9 mouse cellular contexts compared by ENCODE assay signal in genomic region chr3:156643710-156644363, GRCm38 (mm10).
DNase-seq lines count a peak whose midpoint lies in the region; ATAC-seq lines count a peak whose summit lies in the region.
"Had no signal": no experiment of that assay in that cellular context is flagged by ENCODE, and none has a peak within 500 bp of the region (broad histone marks: within the 10 kb centered on the region; RNA-seq: fewer than 3 reads in every experiment).

No protein-coding gene starts in this region.

- H3K9me3 ChIP-seq in forebrain, embryonic 15.5 days, result no peaks in the 10 kb centered on the region
- H3K9me3 ChIP-seq: liver, embryonic 15.5 days had no signal

- H3K4me3 ChIP-seq in forebrain, embryonic 15.5 days, result no peak overlapping the region
- H3K4me3 ChIP-seq: erythroblast, embryonic 14.5 days; liver, embryonic 15.5 days had no signal

- no peak overlapping the region for H3K4me2 ChIP-seq in forebrain, embryonic 15.5 days (replicated peaks)
- H3K4me2 ChIP-seq: liver, embryonic 15.5 days had no signal

- no peak overlapping the region for H3K9ac ChIP-seq in forebrain, embryonic 15.5 days (replicated peaks)
- H3K9ac ChIP-seq: liver, embryonic 15.5 days had no signal

- no peak overlapping the region for H3K27ac ChIP-seq in forebrain, embryonic 15.5 days (replicated peaks)
- H3K27ac ChIP-seq: liver, embryonic 15.5 days had no signal

- 86% methylated on average over 3 of the region's 3 CpGs for WGBS in forebrain, embryonic 15.5 days

- no peaks in the 10 kb centered on the region for H3K36me3 ChIP-seq in forebrain, embryonic 15.5 days
- H3K36me3 ChIP-seq: liver, embryonic 15.5 days had no signal

- no peaks in the 10 kb centered on the region for H3K27me3 ChIP-seq in forebrain, embryonic 15.5 days
- H3K27me3 ChIP-seq: liver, embryonic 15.5 days had no signal

- no peaks in the 10 kb centered on the region for H3K4me1 ChIP-seq in forebrain, embryonic 15.5 days
- H3K4me1 ChIP-seq: liver, embryonic 15.5 days had no signal

- ATAC-seq in activated CD4-positive, CD25-positive, alpha-beta regulatory T cell, adult 4 months, result peak; percentile 52
- ATAC-seq in forebrain, embryonic 15.5 days (replicated peaks), result 0 out of 2 replicates have a peak, but pooled peaks have one; percentile 53

- DNase-seq in layer of hippocampus, adult 11-12 months (ENCODE audit: low spot score), result peak; percentile 56
- DNase-seq in layer of hippocampus, postnatal 36 days, result no peak
- peak; percentile 66 for DNase-seq in ES-CJ7 (ENCODE audit: low read depth, low spot score)
- peak; percentile 51 to 62 for DNase-seq in layer of hippocampus, postnatal 10 days (ENCODE audit: low spot score in 2 of 2)
- peak; percentile 4 for DNase-seq in skeletal muscle tissue, adult 2 months (ENCODE audit: low read depth, low spot score)

Comparison
In these comparisons a context has a peak if more than half of its experiments do, and no peak if none do; other contexts are left out.
1. DNase-seq: peak in layer of hippocampus, adult 11-12 months (single experiment), ES-CJ7 (single experiment), layer of hippocampus, postnatal 10 days (2 of 2) and skeletal muscle tissue, adult 2 months (single experiment); none in layer of hippocampus, postnatal 36 days (0 of 2).